Mouse (Mus musculus) megakaryocyte progenitor cell, adult 5-6 weeks (primary cell): ENCODE measurements around the gene Sult1e1. TPM values are rescaled to one million over a fixed set of nuclear protein-coding genes. Genes with fewer than 3 reads are reported as not detected.

ENCODE experiments used
- total RNA-seq, 2 experiments: library from RNA; stranded (forward) in 1 of 2; stranded (reverse) in 1 of 2; fragments of 157-497, 149-512 nt in 1 of 2; fragments of 200-1000 nt in 1 of 2; gene quantifications; 2 replicates each; pipeline versions ENCODE4 v1.2.3 to v1.2.4; 2015 to 2017

The Sult1e1 gene
- total RNA-seq, 2 experiments from 2014 or later = not detected

Other genes starting within 250 kb of the Sult1e1 start
- not detected in 2 replicates for gene Ugt2b38, start 167.4 kb downstream of the Sult1e1 start, total RNA-seq (2015)
- not detected in 2 replicates for gene Ugt2b38, start 167.4 kb downstream of the Sult1e1 start, total RNA-seq (2017)
- gene Ugt2a2, start 109.3 kb downstream of the Sult1e1 start, total RNA-seq (2015) = not detected in 2 replicates
- not detected in 2 replicates for gene Ugt2a2, start 109.3 kb downstream of the Sult1e1 start, total RNA-seq (2017)
- not detected in 2 replicates for gene Gm43638, start 104.8 kb downstream of the Sult1e1 start, total RNA-seq (2015)
- not detected in 2 replicates for gene Gm43638, start 104.8 kb downstream of the Sult1e1 start, total RNA-seq (2017)
- not detected in 2 replicates for gene Ugt2a1, start 100.7 kb downstream of the Sult1e1 start, total RNA-seq (2015)
- not detected in 2 replicates for gene Ugt2a1, start 100.7 kb downstream of the Sult1e1 start, total RNA-seq (2017)
- gene Sult1b1, start 53.4 kb downstream of the Sult1e1 start, total RNA-seq (2015) = not detected in 2 replicates
- not detected in 2 replicates for gene Sult1b1, start 53.4 kb downstream of the Sult1e1 start, total RNA-seq (2017)
- not detected in 2 replicates for gene Sult1d1, start 22.6 kb downstream of the Sult1e1 start, total RNA-seq (2015)
- gene Sult1d1, start 22.6 kb downstream of the Sult1e1 start, total RNA-seq (2017) = not detected in 2 replicates
- not detected in 2 replicates for gene Csn1s1, start 74.6 kb upstream of the Sult1e1 start, total RNA-seq (2015)
- gene Csn1s1, start 74.6 kb upstream of the Sult1e1 start, total RNA-seq (2017) = not detected in 2 replicates
- not detected in 2 replicates for gene Csn2, start 108.0 kb upstream of the Sult1e1 start, total RNA-seq (2015)
- not detected in 2 replicates for gene Csn2, start 108.0 kb upstream of the Sult1e1 start, total RNA-seq (2017)
- gene Csn1s2a, start 183.0 kb upstream of the Sult1e1 start, total RNA-seq (2015) = not detected in 2 replicates
- gene Csn1s2a, start 183.0 kb upstream of the Sult1e1 start, total RNA-seq (2017) = not detected in 2 replicates
- gene Csn1s2b, start 216.5 kb upstream of the Sult1e1 start, total RNA-seq (2015) = not detected in 2 replicates
- gene Csn1s2b, start 216.5 kb upstream of the Sult1e1 start, total RNA-seq (2017) = not detected in 2 replicates
- not detected in 2 replicates for gene Prr27, start 234.1 kb upstream of the Sult1e1 start, total RNA-seq (2015)
- not detected in 2 replicates for gene Prr27, start 234.1 kb upstream of the Sult1e1 start, total RNA-seq (2017)